Mouse (Mus musculus): Measurements from ENCODE around the gene Srf. TPM values are rescaled to one million over a fixed set of nuclear protein-coding genes. Genes with fewer than 3 reads are reported as not detected.

Srf gene
- polyA plus RNA-seq (2014; fragmentation: Nextera tagmentation; extraction: Ambion mirVana) = 15.6 and 17.8 TPM in 2 replicates

DNA sequence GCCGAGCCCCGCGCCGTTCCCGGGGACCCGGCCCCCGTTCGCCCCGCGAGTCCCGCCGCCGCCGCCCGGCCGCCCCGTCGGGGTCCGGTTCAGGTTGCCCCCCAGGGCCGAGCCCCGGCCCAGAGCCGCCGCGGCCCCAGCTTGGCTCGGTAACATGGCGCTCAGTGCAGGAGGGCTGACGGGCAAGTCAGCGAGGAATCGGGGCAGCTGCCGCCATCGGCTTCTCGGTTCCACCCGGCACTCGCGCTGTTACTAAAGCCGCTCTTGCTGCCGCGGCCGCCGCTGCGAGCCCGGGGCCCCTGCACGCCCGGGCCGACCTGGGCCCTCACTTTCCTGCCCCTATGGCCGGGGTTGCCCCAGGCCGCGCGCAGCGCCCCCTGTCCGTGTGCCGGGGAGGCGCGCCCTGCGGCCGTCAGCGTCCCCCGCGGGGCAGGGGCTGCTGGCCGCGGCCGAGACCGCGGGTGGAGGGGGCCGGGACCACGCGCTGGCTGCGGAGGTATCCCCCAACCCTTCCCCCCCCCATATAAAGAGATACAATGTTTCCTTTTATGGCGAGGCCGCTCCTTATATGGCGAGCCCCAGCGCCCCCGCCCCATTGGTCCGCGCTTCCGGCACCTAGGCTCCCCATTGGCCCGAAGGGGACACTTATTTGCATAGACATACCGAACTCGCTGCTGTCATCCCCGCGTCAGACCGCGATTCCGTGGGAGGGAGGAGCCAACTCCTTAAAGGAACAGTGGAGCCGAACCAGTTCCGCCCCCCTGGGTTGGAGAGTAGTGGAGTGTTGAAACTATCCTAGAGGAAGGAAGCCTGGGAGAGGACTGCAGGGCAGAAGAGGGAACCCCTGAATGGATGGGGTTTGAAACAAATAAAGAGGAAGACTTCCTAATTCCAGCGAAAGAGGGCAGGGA, at the start of gene Srf:
TSS of gene Srf (minus strand) at position 503 of the 911 bp plus-strand sequence.
- Histone ChIP-seq H3K27ac (replicated peaks in 1 of 2; ENCODE audit: control insufficient read depth in 1 of 2, insufficient read depth in 1 of 2, low read depth in 2 of 2, low read length in 2 of 2) (peak within 1 kb of the TSS; percentile 93 to 98), H3K27me3 (ENCODE audit: control insufficient read depth, insufficient read depth, low read length) (no peaks in the 10 kb centered on the region), H3K4me3 (ENCODE audit: control insufficient read depth in 1 of 2, insufficient read depth in 1 of 2, low read depth in 1 of 2, low read length in 2 of 2) (peak within 1 kb of the TSS; percentile 90 to 99), H3K4me1 (ENCODE audit: control insufficient read depth in 2 of 2, insufficient read depth in 2 of 2, low read length in 2 of 2) (peaks cover 11 to 33% of the 10 kb centered on the region in 2 experiments), H3K9ac (ENCODE audit: low read length) (peak within 1 kb of the TSS; percentile 100), H3K9me3 (ENCODE audit: control insufficient read depth, low read length) (no peaks in the 10 kb centered on the region), H3K4me2 (ENCODE audit: low read length) (peak within 1 kb of the TSS; percentile 76), H3K36me3 (ENCODE audit: control insufficient read depth, insufficient read depth, low read length) (peaks cover 17% of the 10 kb centered on the region)
- under 1% methylated on average over 79 of the region's 87 CpGs for WGBS
- ATAC-seq (ENCODE audit: insufficient number of reproducible peaks, insufficient read depth, low FRiP score, low read depth) = peak; percentile 89

DNA sequence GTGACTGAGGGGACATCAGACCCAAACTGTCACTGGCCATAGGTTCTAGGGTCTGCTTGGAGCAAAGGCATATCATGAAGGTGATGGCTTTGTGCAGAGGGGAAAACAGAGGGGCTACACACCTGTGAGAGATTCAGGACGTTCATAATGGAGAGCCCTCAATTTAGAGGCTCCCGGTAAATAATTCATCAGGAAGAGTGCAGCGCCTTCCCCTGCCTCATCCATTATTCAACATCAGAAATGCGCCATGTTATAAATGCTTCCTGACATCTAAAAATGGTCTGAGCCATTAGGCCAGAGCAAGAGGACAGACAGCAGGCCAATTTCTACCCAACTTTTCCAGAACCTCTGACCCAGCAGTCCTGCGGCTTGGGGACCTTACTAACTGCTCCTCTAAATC, 49.2 kb upstream of the Srf start:
- Histone ChIP-seq H3K27me3 (ENCODE audit: control insufficient read depth, insufficient read depth, low read length) (no peaks in the 10 kb centered on the region), H3K9me3 (ENCODE audit: control insufficient read depth, low read length) (no peaks in the 10 kb centered on the region), H3K27ac (replicated peaks in 1 of 2; ENCODE audit: control insufficient read depth in 1 of 2, insufficient read depth in 1 of 2, low read depth in 2 of 2, low read length in 2 of 2) (0 out of 4 replicates have a peak overlapping the region, but pooled peaks of 1 of the 2 experiments have one; percentile 1), H3K9ac (ENCODE audit: low read length) (no peak overlapping the region), H3K36me3 (ENCODE audit: control insufficient read depth, insufficient read depth, low read length) (no peaks in the 10 kb centered on the region), H3K4me2 (ENCODE audit: low read length) (no peak overlapping the region), H3K4me1 (ENCODE audit: control insufficient read depth in 2 of 2, insufficient read depth in 2 of 2, low read length in 2 of 2) (peaks cover 20 to 32% of the 10 kb centered on the region in 2 experiments), H3K4me3 (ENCODE audit: control insufficient read depth in 1 of 2, insufficient read depth in 1 of 2, low read depth in 1 of 2, low read length in 2 of 2) (no peak overlapping the region)
- no peak for ATAC-seq (ENCODE audit: insufficient number of reproducible peaks, insufficient read depth, low FRiP score, low read depth)
- 81% methylated on average over 5 of the region's 5 CpGs for WGBS

DNA sequence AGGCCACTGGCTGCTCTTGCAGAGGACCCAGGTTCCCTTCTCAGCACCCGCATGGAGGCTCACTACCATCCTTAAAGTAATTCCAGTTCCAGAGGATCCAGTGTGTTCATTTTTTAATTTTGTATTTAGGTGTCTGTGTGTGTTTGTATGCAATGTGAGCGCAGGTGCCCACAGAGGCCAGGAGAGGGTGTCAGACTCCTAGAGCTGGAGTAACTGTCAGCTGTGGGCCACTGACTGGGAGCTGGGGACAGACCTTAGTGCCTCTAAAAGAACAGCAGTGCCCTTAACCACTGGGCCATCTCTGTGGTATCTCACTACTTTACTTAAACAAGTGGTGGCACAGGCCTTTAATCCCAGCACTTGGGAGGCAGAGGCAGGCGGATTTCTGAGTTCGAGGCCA, 47.3 kb upstream of the Srf start:
- Histone ChIP-seq H3K27ac (replicated peaks in 1 of 2; ENCODE audit: control insufficient read depth in 1 of 2, insufficient read depth in 1 of 2, low read depth in 2 of 2, low read length in 2 of 2) (no peak overlapping the region), H3K4me2 (ENCODE audit: low read length) (no peak overlapping the region), H3K9me3 (ENCODE audit: control insufficient read depth, low read length) (no peaks in the 10 kb centered on the region), H3K4me3 (ENCODE audit: control insufficient read depth in 1 of 2, insufficient read depth in 1 of 2, low read depth in 1 of 2, low read length in 2 of 2) (no peak overlapping the region), H3K36me3 (ENCODE audit: control insufficient read depth, insufficient read depth, low read length) (0 out of 2 replicates have a peak, but pooled peaks cover under 1% of the 10 kb centered on the region), H3K4me1 (ENCODE audit: control insufficient read depth in 2 of 2, insufficient read depth in 2 of 2, low read length in 2 of 2) (peaks cover 16 to 28% of the 10 kb centered on the region in 2 experiments), H3K9ac (ENCODE audit: low read length) (no peak overlapping the region), H3K27me3 (ENCODE audit: control insufficient read depth, insufficient read depth, low read length) (no peaks in the 10 kb centered on the region)
- no peak for ATAC-seq (ENCODE audit: insufficient number of reproducible peaks, insufficient read depth, low FRiP score, low read depth)
- 98% methylated on average over 4 of the region's 4 CpGs for WGBS

DNA sequence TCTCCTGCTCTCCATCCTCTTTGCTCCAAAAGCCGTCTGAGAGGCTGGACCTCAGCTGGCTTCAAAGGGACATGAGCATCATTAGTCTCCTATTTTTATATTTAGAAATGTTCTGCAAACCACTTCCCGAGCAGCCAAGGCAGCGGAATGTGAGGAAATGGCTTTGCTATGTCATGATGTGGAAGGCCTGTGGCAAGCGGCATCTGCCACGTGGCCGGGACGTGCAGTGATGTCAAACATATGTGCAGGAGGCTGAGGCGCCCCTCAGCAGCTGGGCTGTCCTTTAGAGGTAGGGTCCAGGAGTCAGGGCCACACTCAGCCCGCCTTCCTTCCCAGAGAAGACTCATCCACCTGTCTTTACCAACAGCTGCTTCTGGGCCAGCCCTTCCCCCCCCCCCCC, 46.2 kb upstream of the Srf start:
- H3K9me3 ChIP-seq (ENCODE audit: control insufficient read depth, low read length) = no peaks in the 10 kb centered on the region
- H3K36me3 ChIP-seq (ENCODE audit: control insufficient read depth, insufficient read depth, low read length) = 0 out of 2 replicates have a peak, but pooled peaks cover 11% of the 10 kb centered on the region
- no peak overlapping the region for H3K4me2 ChIP-seq (ENCODE audit: low read length)
- H3K4me3 ChIP-seq (ENCODE audit: control insufficient read depth in 1 of 2, insufficient read depth in 1 of 2, low read depth in 1 of 2, low read length in 2 of 2) = no peak overlapping the region
- no peak; the same call in 1 of the 2 replicates for ATAC-seq (ENCODE audit: insufficient number of reproducible peaks, insufficient read depth, low FRiP score, low read depth)
- H3K27me3 ChIP-seq (ENCODE audit: control insufficient read depth, insufficient read depth, low read length) = no peaks in the 10 kb centered on the region
- WGBS = 44% methylated on average over 9 of the region's 9 CpGs
- peak overlapping the region; percentile 47 to 72; a peak in 3 of 4 replicates for H3K27ac ChIP-seq (replicated peaks in 1 of 2; ENCODE audit: control insufficient read depth in 1 of 2, insufficient read depth in 1 of 2, low read depth in 2 of 2, low read length in 2 of 2)
- peaks cover 16 to 31% of the 10 kb centered on the region in 2 experiments for H3K4me1 ChIP-seq (ENCODE audit: control insufficient read depth in 2 of 2, insufficient read depth in 2 of 2, low read length in 2 of 2)
- no peak overlapping the region for H3K9ac ChIP-seq (ENCODE audit: low read length)

DNA sequence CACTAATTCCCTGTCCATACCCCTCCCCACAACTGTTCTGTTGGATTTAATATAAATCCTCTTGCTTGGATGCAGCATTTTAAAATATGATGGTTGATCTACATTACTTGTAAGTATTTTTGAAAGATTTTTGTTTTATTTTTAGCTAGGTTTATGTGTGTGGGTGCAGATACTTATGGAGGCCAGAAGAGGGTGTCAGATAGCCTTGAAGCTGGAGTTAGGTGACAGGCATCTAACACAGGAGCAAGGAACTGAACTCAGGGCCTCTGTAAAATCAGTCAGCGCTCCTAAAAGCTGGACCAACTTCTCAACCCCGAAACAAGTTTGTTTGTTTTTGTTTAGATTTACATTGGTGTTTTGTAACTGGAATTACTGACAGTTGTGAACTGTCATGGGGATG, 44.6 kb upstream of the Srf start:
- no peaks in the 10 kb centered on the region for H3K27me3 ChIP-seq (ENCODE audit: control insufficient read depth, insufficient read depth, low read length)
- ATAC-seq (ENCODE audit: insufficient number of reproducible peaks, insufficient read depth, low FRiP score, low read depth) = no peak
- H3K4me2 ChIP-seq (ENCODE audit: low read length) = no peak overlapping the region
- no peak overlapping the region for H3K4me3 ChIP-seq (ENCODE audit: control insufficient read depth in 1 of 2, insufficient read depth in 1 of 2, low read depth in 1 of 2, low read length in 2 of 2)
- peaks cover 16 to 32% of the 10 kb centered on the region in 2 experiments for H3K4me1 ChIP-seq (ENCODE audit: control insufficient read depth in 2 of 2, insufficient read depth in 2 of 2, low read length in 2 of 2)
- WGBS = 87% methylated on average over 2 of the region's 2 CpGs
- no peak overlapping the region for H3K27ac ChIP-seq (replicated peaks in 1 of 2; ENCODE audit: control insufficient read depth in 1 of 2, insufficient read depth in 1 of 2, low read depth in 2 of 2, low read length in 2 of 2)
- H3K9me3 ChIP-seq (ENCODE audit: control insufficient read depth, low read length) = no peaks in the 10 kb centered on the region
- 0 out of 2 replicates have a peak, but pooled peaks cover 18% of the 10 kb centered on the region for H3K36me3 ChIP-seq (ENCODE audit: control insufficient read depth, insufficient read depth, low read length)
- H3K9ac ChIP-seq (ENCODE audit: low read length) = no peak overlapping the region

DNA sequence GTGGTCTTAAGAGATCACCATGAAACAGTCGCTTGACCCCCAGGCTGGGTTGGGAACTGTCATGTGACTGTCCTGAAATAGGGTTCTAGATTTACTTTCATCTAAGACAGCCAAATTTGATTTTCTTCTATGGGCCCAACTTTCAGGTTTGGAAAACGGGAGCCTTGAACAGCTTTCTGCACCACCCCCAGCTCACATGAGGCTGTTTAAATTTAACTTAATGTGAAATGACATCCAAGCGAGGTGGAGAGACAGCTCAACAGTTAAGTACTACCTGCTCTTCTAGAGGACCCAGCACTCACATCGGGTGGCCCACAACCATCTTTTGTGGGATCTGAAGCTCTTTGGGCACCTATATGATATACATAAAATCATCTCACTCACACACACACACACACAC, 43.0 kb upstream of the Srf start:
- Histone ChIP-seq H3K4me3 (ENCODE audit: control insufficient read depth in 1 of 2, insufficient read depth in 1 of 2, low read depth in 1 of 2, low read length in 2 of 2) (no peak overlapping the region), H3K36me3 (ENCODE audit: control insufficient read depth, insufficient read depth, low read length) (0 out of 2 replicates have a peak, but pooled peaks cover 18% of the 10 kb centered on the region), H3K27ac (replicated peaks in 1 of 2; ENCODE audit: control insufficient read depth in 1 of 2, insufficient read depth in 1 of 2, low read depth in 2 of 2, low read length in 2 of 2) (no peak overlapping the region), H3K27me3 (ENCODE audit: control insufficient read depth, insufficient read depth, low read length) (no peaks in the 10 kb centered on the region), H3K4me2 (ENCODE audit: low read length) (no peak overlapping the region), H3K9me3 (ENCODE audit: control insufficient read depth, low read length) (no peaks in the 10 kb centered on the region), H3K4me1 (ENCODE audit: control insufficient read depth in 2 of 2, insufficient read depth in 2 of 2, low read length in 2 of 2) (peaks cover 20 to 35% of the 10 kb centered on the region in 2 experiments), H3K9ac (ENCODE audit: low read length) (no peak overlapping the region)
- 81% methylated on average over 4 of the region's 4 CpGs for WGBS
- no peak for ATAC-seq (ENCODE audit: insufficient number of reproducible peaks, insufficient read depth, low FRiP score, low read depth)

DNA sequence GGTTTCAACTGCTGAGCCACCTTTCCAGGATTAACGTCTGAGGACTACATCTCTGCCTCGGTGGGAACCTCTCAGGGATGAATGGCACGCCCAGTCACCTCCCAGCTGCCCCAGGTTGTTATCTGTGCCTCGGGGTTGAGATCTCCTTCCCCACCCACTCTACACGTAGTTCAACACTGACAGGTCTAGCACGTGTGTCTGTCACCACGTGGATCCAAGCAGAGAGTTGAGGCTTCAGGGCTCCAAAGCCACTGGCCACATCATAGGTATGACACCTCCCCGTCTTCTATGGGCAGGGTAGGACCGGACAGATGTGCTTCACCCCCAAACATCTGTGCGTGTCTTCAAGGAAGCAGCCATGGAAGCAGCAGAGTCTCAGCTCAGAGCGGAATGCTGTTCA, 42.0 kb upstream of the Srf start:
- Histone ChIP-seq H3K27ac (replicated peaks in 1 of 2; ENCODE audit: control insufficient read depth in 1 of 2, insufficient read depth in 1 of 2, low read depth in 2 of 2, low read length in 2 of 2) (no peak overlapping the region), H3K4me1 (ENCODE audit: control insufficient read depth in 2 of 2, insufficient read depth in 2 of 2, low read length in 2 of 2) (peaks cover 24 to 35% of the 10 kb centered on the region in 2 experiments), H3K27me3 (ENCODE audit: control insufficient read depth, insufficient read depth, low read length) (no peaks in the 10 kb centered on the region), H3K4me2 (ENCODE audit: low read length) (no peak overlapping the region), H3K36me3 (ENCODE audit: control insufficient read depth, insufficient read depth, low read length) (0 out of 2 replicates have a peak, but pooled peaks cover 18% of the 10 kb centered on the region), H3K4me3 (ENCODE audit: control insufficient read depth in 1 of 2, insufficient read depth in 1 of 2, low read depth in 1 of 2, low read length in 2 of 2) (no peak overlapping the region), H3K9me3 (ENCODE audit: control insufficient read depth, low read length) (no peaks in the 10 kb centered on the region), H3K9ac (ENCODE audit: low read length) (no peak overlapping the region)
- WGBS = 73% methylated on average over 11 of the region's 11 CpGs
- no peak for ATAC-seq (ENCODE audit: insufficient number of reproducible peaks, insufficient read depth, low FRiP score, low read depth)
